Mouse (Mus musculus) heart, embryonic 10.5 days (tissue): Measurements from ENCODE around the gene Elk3. TPM values are rescaled to one million over a fixed set of nuclear protein-coding genes. Genes with fewer than 3 reads are reported as not detected.
A peak's percentile ranks its signal among the peaks of the same experiment; 100 is the strongest.

Experiments used
- DNase-seq: peaks from one replicate; pipeline ENCODE4 v3.0.0-alpha.2; 2017; ENCODE audit warnings: low spot score
- H3K27ac ChIP-seq: fragments of 300-500 bp; sonication (generic); 2 replicates; pipeline ENCODE4 v1.5.1; 2016; ENCODE audit warnings: mild to moderate bottlenecking
- H3K27me3 ChIP-seq: fragments of 300-500 bp; sonication (generic); 2 replicates; pipeline ENCODE4 v1.6.1; 2016; ENCODE audit warnings: mild to moderate bottlenecking; ENCODE audit not compliant: poor library complexity, insufficient read depth, severe bottlenecking
- H3K36me3 ChIP-seq: fragments of 300-500 bp; sonication (generic); 2 replicates; pipeline ENCODE4 v1.6.1; 2016; ENCODE audit warnings: mild to moderate bottlenecking, moderate library complexity
- H3K4me1 ChIP-seq: fragments of 300-500 bp; sonication (generic); 2 replicates; pipeline ENCODE4 v1.6.1; 2016; ENCODE audit warnings: mild to moderate bottlenecking
- H3K4me3 ChIP-seq: fragments of 300-500 bp; sonication (generic); 2 replicates; pipeline ENCODE4 v1.5.1; 2016; ENCODE audit warnings: mild to moderate bottlenecking, moderate library complexity
- H3K9me3 ChIP-seq: fragments of 300-500 bp; sonication (generic); 2 replicates; pipeline ENCODE4 v1.6.1; 2016; ENCODE audit warnings: mild to moderate bottlenecking, moderate library complexity
- WGBS: fragments of 180-500 bp; shearing (Covaris S2); methylation state at CpG from one replicate; pipeline ENCODE4 v1.1.7; 2016; 5-methylcytosine and 5-hydroxymethylcytosine counted together
- polyA plus RNA-seq: library from polyadenylated mRNA; unstranded; fragments of >200 nt; fragmentation: Nextera tagmentation; extraction: Ambion mirVana; gene quantifications from 2 replicates; pipeline ENCODE4 v1.2.1, GENCODE M21; 2016

The Elk3 gene
- polyA plus RNA-seq, 1 experiment from 2014 or later, result 25.9 TPM

DNA sequence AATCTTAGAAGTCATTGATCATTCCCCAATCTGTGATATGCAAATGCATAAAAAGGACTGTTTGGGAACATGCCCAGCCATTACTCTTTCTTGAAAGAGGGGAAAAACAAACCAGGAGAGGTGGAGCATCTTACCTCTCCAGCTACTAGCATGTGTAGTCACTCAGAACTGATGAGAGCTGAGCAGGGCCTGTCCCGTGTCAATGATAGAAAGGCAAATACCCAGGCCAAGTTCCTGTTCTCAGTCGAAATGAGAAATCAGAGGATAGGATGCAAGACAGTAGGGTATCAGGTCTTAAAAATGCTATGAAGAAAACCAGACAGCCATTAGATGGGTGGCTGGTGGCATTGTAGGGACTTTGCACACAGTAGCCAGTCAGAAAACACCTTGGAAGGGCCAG, 34.6 kb upstream of the Elk3 start:
- H3K4me1 ChIP-seq, result peaks cover 12% of the 10 kb centered on the region
- 66% methylated on average over 2 of the region's 2 CpGs for WGBS
- no peaks in the 10 kb centered on the region for H3K27me3 ChIP-seq
- no peak for DNase-seq
- H3K36me3 ChIP-seq, result no peaks in the 10 kb centered on the region
- H3K27ac ChIP-seq, result no peak overlapping the region
- H3K9me3 ChIP-seq, result no peaks in the 10 kb centered on the region; the same call in 1 of the 2 replicates
- no peak overlapping the region for H3K4me3 ChIP-seq

DNA sequence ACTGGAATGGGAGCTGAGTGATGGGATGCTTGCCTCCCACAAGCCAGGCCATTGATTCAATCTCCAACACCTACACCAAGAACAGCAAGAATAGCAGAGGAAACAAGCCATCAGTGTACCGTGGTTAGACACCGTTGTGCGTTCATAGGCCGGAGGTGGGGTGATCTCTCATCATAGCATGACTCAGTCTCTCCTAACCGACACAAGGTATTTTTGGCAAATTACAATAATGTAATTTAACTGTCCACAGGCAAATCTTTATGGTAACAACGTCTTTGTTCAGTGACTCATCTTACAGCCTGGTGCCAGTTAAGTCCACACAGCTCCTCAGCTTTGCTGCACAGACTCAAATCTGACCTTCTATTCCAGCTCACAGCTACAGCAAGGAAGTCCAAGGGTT, 32.5 kb upstream of the Elk3 start:
- Histone ChIP-seq H3K9me3 (no peaks in the 10 kb centered on the region), H3K27ac (no peak overlapping the region), H3K27me3 (no peaks in the 10 kb centered on the region), H3K36me3 (no peaks in the 10 kb centered on the region), H3K4me3 (no peak overlapping the region), H3K4me1 (peaks cover 12% of the 10 kb centered on the region)
- WGBS, result 88% methylated on average over 6 of the region's 6 CpGs
- no peak for DNase-seq

DNA sequence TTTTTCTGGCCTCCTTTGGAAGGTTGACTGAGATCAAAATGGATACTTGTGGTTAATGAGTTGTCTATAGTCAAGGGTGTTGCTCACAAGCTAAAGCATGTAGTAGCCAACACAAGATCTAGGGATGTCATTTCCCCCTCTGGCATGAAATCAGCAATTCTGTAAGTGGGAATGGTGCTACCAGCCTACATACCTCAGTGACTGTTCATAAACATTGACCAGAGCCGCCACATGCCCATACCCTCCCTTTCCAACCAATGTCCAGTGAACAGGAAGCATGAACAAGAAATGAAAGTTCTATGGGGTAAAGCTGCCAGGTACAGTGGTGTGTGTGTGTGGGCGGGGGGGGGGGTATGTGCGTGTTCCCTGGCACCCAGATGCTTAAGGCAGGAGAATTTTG, 32.1 kb upstream of the Elk3 start:
- Histone ChIP-seq H3K4me1 (peaks cover 7% of the 10 kb centered on the region), H3K36me3 (no peaks in the 10 kb centered on the region), H3K4me3 (no peak overlapping the region), H3K9me3 (no peaks in the 10 kb centered on the region), H3K27me3 (no peaks in the 10 kb centered on the region), H3K27ac (no peak overlapping the region)
- DNase-seq, result no peak
- 90% methylated on average over 3 of the region's 3 CpGs for WGBS

DNA sequence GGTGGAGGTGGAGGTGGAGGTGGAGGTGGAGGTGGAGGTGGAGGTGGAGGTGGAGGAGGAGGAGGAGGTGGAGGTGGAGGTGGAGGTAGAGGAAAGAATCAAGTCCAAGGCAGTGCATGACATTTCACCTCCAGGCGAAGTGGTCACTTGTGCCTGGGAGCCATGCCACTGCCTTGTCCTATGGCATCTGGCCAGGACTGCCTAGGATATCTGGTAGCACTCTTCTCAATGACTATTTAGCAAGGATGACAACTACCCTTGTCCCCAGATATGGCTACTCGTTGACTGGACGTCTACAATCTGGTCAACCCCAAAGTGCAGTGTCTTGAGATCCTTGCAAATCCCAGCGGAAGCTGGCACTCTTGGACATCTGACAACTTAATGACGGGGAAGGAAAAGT, 27.6 kb upstream of the Elk3 start:
- no peak for DNase-seq
- Histone ChIP-seq H3K4me3 (no peak overlapping the region), H3K4me1 (peaks cover 16% of the 10 kb centered on the region; the same call in 1 of the 2 replicates), H3K27me3 (no peaks in the 10 kb centered on the region), H3K36me3 (no peaks in the 10 kb centered on the region), H3K27ac (no peak overlapping the region), H3K9me3 (no peaks in the 10 kb centered on the region)
- whole genome bisulfite sequencing, result 69% methylated on average over 5 of the region's 5 CpGs

DNA sequence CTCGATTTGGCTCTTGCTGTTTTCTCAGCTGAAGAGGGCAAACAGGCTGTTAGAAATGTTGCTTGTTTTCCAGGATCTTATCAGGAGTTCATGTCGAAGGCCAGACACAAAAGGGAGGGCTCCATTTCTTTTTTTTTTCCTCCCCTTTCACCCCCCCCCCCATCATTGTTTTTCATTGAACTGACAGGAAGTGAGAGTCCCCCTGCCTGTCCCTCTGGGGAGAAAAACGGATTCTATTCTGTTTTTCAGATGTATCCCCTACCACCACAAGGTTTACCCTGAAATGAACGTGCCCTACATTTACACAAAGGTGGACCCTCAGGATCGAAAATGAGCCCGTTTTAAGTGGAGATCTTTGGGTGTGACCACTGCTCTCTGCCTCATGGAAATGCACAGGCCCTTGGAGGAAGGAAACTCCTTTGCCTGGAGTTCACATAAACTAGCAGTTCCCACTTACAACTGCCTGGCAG, 25.6 kb upstream of the Elk3 start:
- Histone ChIP-seq H3K27ac (peak overlapping the region; percentile 49), H3K27me3 (no peaks in the 10 kb centered on the region), H3K36me3 (no peaks in the 10 kb centered on the region), H3K4me1 (peaks cover 28% of the 10 kb centered on the region; the same call in 1 of the 2 replicates), H3K9me3 (no peaks in the 10 kb centered on the region), H3K4me3 (no peak overlapping the region)
- WGBS, result 41% methylated on average over 6 of the region's 6 CpGs
- DNase-seq, result no peak

DNA sequence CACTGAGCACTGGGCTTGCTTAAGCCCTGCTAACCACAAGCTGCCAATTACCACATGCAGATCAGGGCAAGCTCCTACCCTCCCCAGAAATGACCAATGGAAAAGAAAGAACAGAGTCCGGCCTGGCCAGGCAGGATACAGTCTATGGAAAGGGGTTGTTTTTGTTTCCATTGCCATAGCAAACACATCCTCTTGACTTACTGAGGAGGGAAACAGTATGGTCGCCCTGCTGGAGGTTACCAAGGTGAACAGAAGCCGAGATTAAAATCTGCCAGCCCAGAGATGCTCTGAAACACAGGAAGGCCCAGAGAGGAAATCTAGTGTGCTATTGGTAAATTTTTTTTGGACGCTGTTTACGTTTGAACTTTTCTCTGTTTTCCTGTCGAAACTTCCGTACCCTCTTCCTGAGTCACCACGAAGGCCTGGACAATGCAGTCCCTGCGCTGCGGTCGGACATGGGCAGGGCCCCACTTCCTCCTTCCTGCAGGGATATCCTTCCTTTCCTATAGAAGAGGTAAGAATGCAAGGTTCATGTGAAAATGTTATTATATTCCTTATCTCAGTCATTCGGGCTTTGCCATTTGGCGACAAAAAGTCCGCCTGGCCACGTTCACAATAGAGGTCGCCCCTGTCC, 25.0 kb upstream of the Elk3 start:
- H3K4me1 ChIP-seq, result peaks cover 28% of the 10 kb centered on the region; the same call in 1 of the 2 replicates
- DNase-seq, result no peak
- H3K9me3 ChIP-seq, result no peaks in the 10 kb centered on the region
- H3K36me3 ChIP-seq, result no peaks in the 10 kb centered on the region
- H3K4me3 ChIP-seq, result no peak overlapping the region
- H3K27me3 ChIP-seq, result no peaks in the 10 kb centered on the region
- WGBS, result 72% methylated on average over 16 of the region's 16 CpGs
- peak overlapping the region; percentile 49 for H3K27ac ChIP-seq

DNA sequence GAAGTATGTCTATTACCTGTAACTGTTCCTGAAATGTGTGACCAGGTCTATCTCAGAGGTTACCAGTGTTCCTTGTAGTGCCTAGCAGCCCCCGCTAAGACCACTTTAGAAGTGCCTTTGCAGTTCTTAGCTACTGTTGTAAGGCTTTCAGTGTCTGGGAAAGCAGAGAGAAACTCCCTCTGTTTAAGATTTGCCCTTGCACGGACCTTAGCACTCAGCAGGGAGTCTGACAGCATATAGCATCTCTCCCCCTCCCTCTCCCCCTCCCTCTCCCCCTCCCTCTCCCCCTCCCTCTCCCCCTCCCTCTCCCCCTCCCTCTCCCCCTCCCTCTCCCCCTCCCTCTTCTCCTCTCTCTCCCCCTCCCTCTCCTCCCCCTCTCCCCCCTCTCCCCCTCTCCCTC, 24.1 kb upstream of the Elk3 start:
- Histone ChIP-seq H3K4me3 (no peak overlapping the region), H3K4me1 (peaks cover 28% of the 10 kb centered on the region; the same call in 1 of the 2 replicates), H3K9me3 (no peaks in the 10 kb centered on the region), H3K36me3 (no peaks in the 10 kb centered on the region), H3K27me3 (no peaks in the 10 kb centered on the region), H3K27ac (peak overlapping the region; percentile 49)
- no peak for DNase-seq
- WGBS, result 45% methylated on average over 2 of the region's 2 CpGs

DNA sequence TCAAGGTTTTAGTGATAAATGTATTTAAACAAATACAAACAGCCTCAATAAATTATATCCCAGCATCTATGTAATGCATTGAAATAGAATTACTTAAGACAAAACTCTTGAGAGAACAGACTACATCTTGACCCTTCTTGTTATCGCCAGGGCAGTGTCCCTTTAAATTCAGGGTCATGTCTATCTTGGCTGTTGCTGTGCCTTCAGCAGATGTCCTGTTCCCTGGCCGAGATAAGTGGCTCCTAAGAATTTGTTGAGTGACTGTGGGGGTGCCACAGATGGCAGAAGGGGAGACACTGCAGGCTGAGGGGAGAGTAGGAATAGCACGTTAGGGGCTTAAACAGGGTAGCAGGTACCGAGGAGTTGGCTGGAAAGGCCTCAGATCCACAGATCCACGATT, 22.3 kb upstream of the Elk3 start:
- Histone ChIP-seq H3K9me3 (no peaks in the 10 kb centered on the region), H3K4me3 (no peak overlapping the region), H3K27me3 (no peaks in the 10 kb centered on the region), H3K36me3 (no peaks in the 10 kb centered on the region), H3K27ac (peak overlapping the region; percentile 30; the same call in 1 of the 2 replicates), H3K4me1 (peaks cover 28% of the 10 kb centered on the region; the same call in 1 of the 2 replicates)
- WGBS, result 37% methylated on average over 5 of the region's 5 CpGs
- DNase-seq, result no peak

DNA sequence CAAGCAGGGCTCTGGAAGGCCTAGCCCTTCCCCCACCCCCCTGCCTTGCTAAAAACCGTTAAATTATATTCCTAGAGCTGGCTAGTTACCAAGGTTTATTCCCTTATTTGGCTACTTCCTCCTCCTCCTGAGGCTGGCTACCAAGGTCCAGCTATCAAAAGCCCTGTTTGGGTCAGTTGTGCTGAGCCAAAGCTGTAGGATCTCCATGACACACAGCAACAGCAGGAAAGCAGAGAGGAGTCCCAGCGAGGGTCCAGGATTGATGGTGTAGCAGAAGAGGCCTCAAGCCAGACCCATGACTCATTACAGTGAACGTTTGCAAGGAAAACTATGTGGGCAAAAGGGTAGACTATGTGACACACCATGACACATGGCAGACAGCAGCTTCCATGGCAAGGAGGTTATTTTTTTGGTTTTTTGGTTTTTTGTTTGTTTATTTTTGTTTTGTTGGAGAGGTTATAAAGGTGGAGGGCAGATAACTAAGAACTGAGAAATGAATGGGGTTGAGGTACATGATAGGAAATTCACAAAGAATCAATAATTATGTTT, 21.4 kb upstream of the Elk3 start:
- H3K36me3 ChIP-seq, result no peaks in the 10 kb centered on the region
- H3K4me1 ChIP-seq, result peaks cover 27% of the 10 kb centered on the region; the same call in 1 of the 2 replicates
- H3K27me3 ChIP-seq, result no peaks in the 10 kb centered on the region
- DNase-seq, result no peak
- H3K4me3 ChIP-seq, result no peak overlapping the region
- H3K9me3 ChIP-seq, result no peaks in the 10 kb centered on the region
- H3K27ac ChIP-seq, result 0 out of 2 replicates have a peak overlapping the region, but pooled peaks have one; percentile 2
- 45% methylated on average over 3 of the region's 3 CpGs for WGBS

DNA sequence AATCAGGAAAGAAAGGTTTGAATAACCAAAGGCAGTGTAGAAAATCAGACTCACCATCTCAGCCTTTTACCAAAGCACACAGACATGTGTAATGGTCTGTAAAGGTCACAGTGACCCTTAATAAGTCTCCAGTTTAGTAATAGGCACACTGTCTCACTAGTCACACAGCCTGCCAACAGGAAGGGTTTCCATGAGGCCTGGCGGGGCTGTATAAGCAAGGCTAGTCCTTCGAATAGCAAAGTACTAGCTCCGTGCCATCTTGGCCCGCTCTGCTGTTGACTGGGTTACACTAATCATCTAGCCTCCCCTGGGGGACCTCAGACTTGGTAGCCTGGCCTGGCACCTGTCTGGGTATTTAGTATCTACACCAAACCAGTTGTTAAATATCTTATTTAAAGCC, 20.6 kb upstream of the Elk3 start:
- DNase-seq, result no peak
- H3K9me3 ChIP-seq, result no peaks in the 10 kb centered on the region
- H3K27ac ChIP-seq, result no peak overlapping the region
- H3K4me3 ChIP-seq, result no peak overlapping the region
- peaks cover 27% of the 10 kb centered on the region for H3K4me1 ChIP-seq
- 87% methylated on average over 4 of the region's 4 CpGs for WGBS
- H3K36me3 ChIP-seq, result no peaks in the 10 kb centered on the region
- H3K27me3 ChIP-seq, result no peaks in the 10 kb centered on the region

DNA sequence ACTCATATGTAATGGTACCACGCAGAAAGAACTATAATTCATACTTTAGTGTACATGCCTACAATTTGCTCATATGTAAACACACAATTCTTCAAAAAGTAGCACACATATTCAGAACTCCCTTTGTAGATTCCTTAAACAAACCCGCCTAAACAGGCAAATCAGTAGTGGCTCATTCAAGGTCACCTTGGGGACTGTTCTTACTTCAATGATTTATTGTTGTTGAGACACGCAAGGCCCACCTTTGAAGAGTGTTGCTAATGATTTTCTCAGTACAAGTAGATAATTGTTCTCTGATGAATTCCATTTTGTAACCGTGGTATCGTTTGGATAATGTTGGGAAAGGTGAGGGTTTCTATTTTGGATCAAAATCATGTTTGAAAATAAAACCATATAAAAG, 17.4 kb upstream of the Elk3 start:
- Histone ChIP-seq H3K36me3 (no peaks in the 10 kb centered on the region), H3K27me3 (no peaks in the 10 kb centered on the region), H3K9me3 (no peaks in the 10 kb centered on the region), H3K4me3 (no peak overlapping the region), H3K4me1 (peaks cover 30% of the 10 kb centered on the region), H3K27ac (no peak overlapping the region)
- 83% methylated on average over 5 of the region's 5 CpGs for WGBS
- no peak for DNase-seq

DNA sequence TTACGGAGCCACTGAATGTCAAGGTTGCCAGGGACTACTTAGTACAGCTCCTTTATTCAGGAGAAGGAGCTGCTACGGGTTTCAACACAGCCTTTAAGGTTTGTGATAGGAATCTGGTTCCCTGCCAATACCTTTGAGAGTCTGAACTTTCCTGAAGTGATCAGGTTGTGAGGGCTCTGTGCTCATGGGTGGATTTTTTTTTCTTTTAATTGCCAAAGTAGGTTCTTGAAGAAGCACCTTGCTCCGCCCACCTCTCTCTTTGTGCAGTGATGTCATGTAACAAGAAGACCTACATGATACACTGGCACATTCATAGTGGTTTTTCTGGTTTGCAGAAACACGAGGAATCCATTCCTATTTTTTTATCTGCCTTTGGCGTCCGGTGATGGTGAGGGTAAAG, 16.3 kb upstream of the Elk3 start:
- H3K9me3 ChIP-seq, result no peaks in the 10 kb centered on the region
- H3K36me3 ChIP-seq, result no peaks in the 10 kb centered on the region
- WGBS, result 85% methylated on average over 6 of the region's 6 CpGs
- DNase-seq, result no peak
- H3K4me1 ChIP-seq, result peaks cover 23% of the 10 kb centered on the region
- H3K4me3 ChIP-seq, result no peak overlapping the region
- peak overlapping the region; percentile 49; the same call in 1 of the 2 replicates for H3K27ac ChIP-seq
- H3K27me3 ChIP-seq, result no peaks in the 10 kb centered on the region

DNA sequence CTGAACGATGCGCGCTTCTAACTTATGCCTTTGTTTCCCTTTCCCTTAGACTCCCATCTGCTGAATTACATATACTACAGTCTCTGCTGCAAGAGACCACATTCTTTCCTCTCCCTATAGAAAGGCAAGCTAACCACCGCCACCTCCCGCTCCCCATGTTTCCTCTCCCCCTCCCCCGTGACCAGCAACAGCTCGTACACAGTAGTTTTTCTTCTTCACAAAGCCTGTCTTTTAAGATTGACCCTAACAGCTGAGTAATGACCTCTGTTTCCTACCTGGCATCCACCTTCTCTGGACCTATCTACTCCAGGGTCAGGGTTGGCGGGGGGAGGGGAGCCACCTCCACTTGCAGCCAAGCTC, 15.8 kb upstream of the Elk3 start:
- H3K27ac ChIP-seq, result peak overlapping the region; percentile 49
- no peaks in the 10 kb centered on the region for H3K27me3 ChIP-seq
- H3K4me1 ChIP-seq, result peaks cover 20% of the 10 kb centered on the region
- no peak overlapping the region for H3K4me3 ChIP-seq
- no peak for DNase-seq
- no peaks in the 10 kb centered on the region for H3K9me3 ChIP-seq
- 84% methylated on average over 8 of the region's 8 CpGs for WGBS
- H3K36me3 ChIP-seq, result no peaks in the 10 kb centered on the region
